11 mouse cellular contexts compared by ENCODE assay signal in genomic region chr13:65311311-65311755, GRCm38 (mm10). TPM values are rescaled to one million over a fixed set of nuclear protein-coding genes. Genes with fewer than 3 reads are reported as not detected.
A peak's percentile ranks its signal among the peaks of the same experiment; 100 is the strongest.
DNase-seq lines count a peak whose midpoint lies in the region; ATAC-seq and TF ChIP-seq lines count a peak whose summit lies in the region.
"Had no signal": no experiment of that assay in that cellular context is flagged by ENCODE, and none has a peak within 500 bp of the region (broad histone marks: within the 10 kb centered on the region; RNA-seq: fewer than 3 reads in every experiment).

No protein-coding gene starts in this region.

- H3K9me3 ChIP-seq in intestine, embryonic 15.5 days = no peaks in the 10 kb centered on the region
- peaks cover 14% of the 10 kb centered on the region for H3K9me3 ChIP-seq in midbrain, postnatal 0 days (ENCODE audit: low read length)

- peak overlapping the region; percentile 22 for H3K4me3 ChIP-seq in intestine, embryonic 15.5 days (replicated peaks)
- peak overlapping the region; percentile 24 for H3K4me3 ChIP-seq in midbrain, postnatal 0 days (ENCODE audit: low read depth, low read length)

- no peaks in the 10 kb centered on the region for H3K4me1 ChIP-seq in intestine, embryonic 15.5 days (replicated peaks)
- H3K4me1 ChIP-seq in midbrain, postnatal 0 days (ENCODE audit: insufficient read depth, low read length) = no peaks in the 10 kb centered on the region

- H3K4me2 ChIP-seq in intestine, embryonic 15.5 days (replicated peaks) = peak overlapping the region; percentile 51
- H3K4me2 ChIP-seq in midbrain, postnatal 0 days (ENCODE audit: low read depth, low read length, poor library complexity, severe bottlenecking) = peak overlapping the region; percentile 42

- no peaks in the 10 kb centered on the region for H3K27me3 ChIP-seq in intestine, embryonic 15.5 days (replicated peaks)
- no peaks in the 10 kb centered on the region for H3K27me3 ChIP-seq in midbrain, postnatal 0 days (ENCODE audit: insufficient read depth, low read length)

- 0 out of 2 replicates have a peak, but pooled peaks have one; percentile 39 for ATAC-seq in intestine, embryonic 15.5 days
- peak; percentile 62 for ATAC-seq in midbrain, postnatal 0 days (ENCODE audit: low FRiP score)

- 0 out of 2 replicates have a peak overlapping the region, but pooled peaks have one; percentile 23 for H3K9ac ChIP-seq in intestine, embryonic 15.5 days
- no peak overlapping the region for H3K9ac ChIP-seq in midbrain, postnatal 0 days (replicated peaks; ENCODE audit: low read length, poor library complexity, severe bottlenecking)

- 30% methylated on average over 27 of the region's 27 CpGs for WGBS in intestine, embryonic 15.5 days
- 41% methylated on average over 27 of the region's 27 CpGs for WGBS in midbrain, postnatal 0 days

- TF ChIP-seq CTCF in midbrain, postnatal 0 days (IDR thresholded peaks at IDR 0.05) = no peak

- H3K27ac ChIP-seq in intestine, embryonic 15.5 days = no peak overlapping the region
- no peak overlapping the region for H3K27ac ChIP-seq in midbrain, postnatal 0 days (ENCODE audit: low read depth, low read length)

- DNase-seq in gastrocnemius, postnatal 10 days = peak; percentile 14
- DNase-seq in gastrocnemius, adult 8-10 months (ENCODE audit: low spot score in 2 of 2) = no peak
- peak; percentile 18 for DNase-seq in thymus, postnatal 4 days
- DNase-seq in thymus, adult 18-20 months = no peak
- DNase-seq in midbrain, postnatal 0 days (ENCODE audit: low spot score) = no peak
- no peak for DNase-seq in embryo, embryonic 9.5 days (ENCODE audit: extremely low spot score)
- DNase-seq in adipocyte (ENCODE audit: low spot score) = no peak

- no peaks in the 10 kb centered on the region for H3K36me3 ChIP-seq in intestine, embryonic 15.5 days
- no peaks in the 10 kb centered on the region for H3K36me3 ChIP-seq in midbrain, postnatal 0 days (ENCODE audit: insufficient read depth, low read length)
- H3K36me3 ChIP-seq: G1E had no signal

RNA-seq across cellular contexts. Expression of gene Zfp369, which starts 32.7 kb away (rescaled TPM):
- total RNA-seq in gastrocnemius, postnatal 10 days (2021) = 10 to 100 TPM in 1 of 2 experiments, 1 to 10 TPM in 1; 9.2 to 12.7 TPM
- total RNA-seq in gastrocnemius, adult 8-10 months (2022) = 10 to 100 TPM in 3 of 4 experiments, 1 to 10 TPM in 1; 9.9 to 12.9 (median 11.1) TPM
- 8.1 and 9.4 TPM in 2 replicates for polyA plus RNA-seq in intestine, embryonic 15.5 days (2015; fragmentation: Nextera tagmentation; extraction: Ambion mirVana)
- total RNA-seq in midbrain, postnatal 0 days (2014; rRNA removed) = 49.2 and 66.7 TPM in 2 replicates
- polyA plus RNA-seq in midbrain, postnatal 0 days (2015; fragmentation: Nextera tagmentation; extraction: Ambion mirVana) = 8.5 and 10.7 TPM in 2 replicates

RNA-seq across cellular contexts. Expression of gene Gm10775, which starts 52.0 kb away (rescaled TPM):
- total RNA-seq in gastrocnemius, postnatal 10 days (2021) = not detected
- not detected for total RNA-seq in gastrocnemius, adult 8-10 months (2022)
- not detected in 2 replicates for polyA plus RNA-seq in intestine, embryonic 15.5 days (2015; fragmentation: Nextera tagmentation; extraction: Ambion mirVana)
- total RNA-seq in midbrain, postnatal 0 days (2014; rRNA removed) = 0.27 TPM in 1 of 2 replicates, not detected in the other
- polyA plus RNA-seq in midbrain, postnatal 0 days (2015; fragmentation: Nextera tagmentation; extraction: Ambion mirVana) = 1.9 and 2.0 TPM in 2 replicates
- total RNA-seq: gastrocnemius, postnatal 4 days had no signal
- polyA plus RNA-seq: spleen, adult 2 months had no signal

Comparison
In these comparisons a context has a peak if more than half of its experiments do, and no peak if none do; other contexts are left out.
1. DNase-seq: peak in gastrocnemius, postnatal 10 days (single experiment) and thymus, postnatal 4 days (single experiment); none in gastrocnemius, adult 8-10 months (0 of 2), thymus, adult 18-20 months (0 of 2), midbrain, postnatal 0 days (single experiment), embryo, embryonic 9.5 days (single experiment) and adipocyte (single experiment).